Mouse (Mus musculus) ES-Bruce4 (cell line): Measurements from ENCODE around the gene Mrps7.

ENCODE experiments used
- EP300 ChIP-seq: IDR thresholded peaks from 2 replicates; pipeline ENCODE4 v1.6.1; 2011; ENCODE audit warnings: low read depth, low read length; ENCODE audit not compliant: insufficient read depth
- POLR2A ChIP-seq: IDR thresholded peaks from one replicate; pipeline ENCODE4 v1.8.1; 2011; ENCODE audit warnings: low read length; ENCODE audit not compliant: insufficient read depth

DNA sequence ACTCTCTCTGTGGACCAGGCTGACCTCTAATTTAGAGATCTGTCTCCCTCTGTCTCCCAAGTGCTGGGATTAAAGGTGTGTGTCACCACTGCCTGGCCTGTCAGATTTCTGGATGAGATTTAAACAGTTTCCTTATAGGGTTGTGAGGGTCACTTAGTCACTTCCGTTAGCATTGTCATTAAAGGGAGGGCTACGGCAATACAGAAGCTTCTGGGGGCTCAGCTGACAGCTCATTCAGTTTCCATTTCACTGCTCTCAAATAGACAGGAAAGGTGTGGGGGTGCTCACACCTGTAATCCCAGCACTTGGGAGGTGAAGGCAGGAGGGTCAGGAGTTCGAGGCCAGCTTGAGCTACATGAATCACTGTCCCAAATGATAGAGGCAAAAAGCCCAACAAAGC is 33.2 kb downstream of the Mrps7 start:
- TF ChIP-seq EP300 (no peak), POLR2A (no peak)
